Mouse (Mus musculus) heart, postnatal 14 days (tissue): ENCODE results near the gene Nek1. TPM values are rescaled to one million over a fixed set of nuclear protein-coding genes. Genes with fewer than 3 reads are reported as not detected.
"Not testable (repeated sequence)": the region's sequence is repeated elsewhere in the genome, so short reads cannot be mapped to it uniquely, and the experiment has no call there.

Experiments
- DNase-seq, 2 experiments: peaks; one replicate each; pipeline ENCODE4 v3.0.0; 2021 to 2022
- intact Hi-C: fragments of 180-260 bp; cut with DNase I; formaldehyde crosslinking; loops from one replicate; pipeline ENCODE4 v1.15.1; 2025
- total RNA-seq, 2 experiments: library from RNA; stranded (reverse); gene quantifications; 2 replicates each; pipeline ENCODE4 v1.2.3; 2021

The Nek1 gene
- total RNA-seq, 2 experiments from 2014 or later = 7.8 to 7.9 TPM

- intact Hi-C loops = loop anchor here (5.0 to 10.0 kb wide), 2 partner anchors 41 to 348 kb away; partner anchors contain the start of gene Mfap3l
- peak; percentile 97 for DNase-seq
Measured at GRCm38 (mm10) chr8:60982701-60983687, 10.0 kb upstream of the Nek1 start, which contains the start of gene Clcn3. Clcn3 (minus strand) TSS chr8:60983300.

GRCm38 (mm10) chr8:60983688-60984079, 9.3 kb upstream of the Nek1 start:
- intact Hi-C loops = loop anchor here (5.0 to 10.0 kb wide), 2 partner anchors 41 to 349 kb away; partner anchors contain the start of gene Mfap3l
- DNase-seq = peak; percentile 58

- DNase-seq = not testable (repeated sequence)
- intact Hi-C loops = loop anchor here (5.0 to 10.0 kb wide), 2 partner anchors 42 to 350 kb away; partner anchors contain the start of gene Mfap3l
Measured at GRCm38 (mm10) chr8:60984260-60985010, 8.6 kb upstream of the Nek1 start.

GRCm38 (mm10) chr8:60992561-60992909, 460 bp upstream of the Nek1 start:
- DNase-seq = no peak

GRCm38 (mm10) chr8:60993639-60993986, 618 bp downstream of the Nek1 start:
- intact Hi-C loops = loop anchor here (5.0 kb wide), 1 partner anchor 101 kb away; the partner anchor contains the start of gene Hpf1
- no peak for DNase-seq

More at GRCm38 (mm10) chr8:60992561-60992909, 460 bp upstream of the Nek1 start:
- intact Hi-C loops = loop anchor here (5.0 kb wide), 1 partner anchor 100 kb away; the partner anchor contains the start of gene Hpf1

GRCm38 (mm10) chr8:60996468-60996867, 3.5 kb downstream of the Nek1 start:
- intact Hi-C loops = no loop called here
- DNase-seq = no peak

- DNase-seq = peak; percentile 53 to 76
- intact Hi-C loops = loop anchor here (1.0 to 5.0 kb wide), 2 partner anchors 445 to 474 kb away; partner anchors contain the start of gene Cbr4
Measured at GRCm38 (mm10) chr8:61041951-61042350, 49.0 kb downstream of the Nek1 start.

- DNase-seq = no peak
- intact Hi-C loops = loop anchor here (5.0 kb wide), 1 partner anchor 443 kb away; the partner anchor contains the start of gene Cbr4
Measured at GRCm38 (mm10) chr8:61043874-61044273, 50.9 kb downstream of the Nek1 start.

GRCm38 (mm10) chr8:61046816-61047215, 53.8 kb downstream of the Nek1 start:
- intact Hi-C loops = no loop called here

GRCm38 (mm10) chr8:61053017-61053416, 60.0 kb downstream of the Nek1 start:
- intact Hi-C loops = no loop called here
- no peak for DNase-seq

More at GRCm38 (mm10) chr8:61046816-61047215, 53.8 kb downstream of the Nek1 start:
- no peak for DNase-seq

GRCm38 (mm10) chr8:61054313-61054712, 61.3 kb downstream of the Nek1 start:
- intact Hi-C loops = no loop called here
- no peak for DNase-seq

GRCm38 (mm10) chr8:61056997-61057396, 64.0 kb downstream of the Nek1 start:
- intact Hi-C loops = no loop called here

GRCm38 (mm10) chr8:61059143-61059542, 66.1 kb downstream of the Nek1 start:
- intact Hi-C loops = no loop called here
- no peak for DNase-seq

More at GRCm38 (mm10) chr8:61056997-61057396, 64.0 kb downstream of the Nek1 start:
- no peak for DNase-seq

- intact Hi-C loops = no loop called here
- no peak for DNase-seq
Measured at GRCm38 (mm10) chr8:61060412-61060811, 67.4 kb downstream of the Nek1 start.

- intact Hi-C loops = loop anchor here (10.0 kb wide), 1 partner anchor 410 kb away; the partner anchor contains the start of gene Cbr4
- no peak for DNase-seq
Measured at GRCm38 (mm10) chr8:61075059-61075458, 82.1 kb downstream of the Nek1 start.

- no peak for DNase-seq
- intact Hi-C loops = no loop called here
Measured at GRCm38 (mm10) chr8:61110496-61110895, 117.5 kb downstream of the Nek1 start.

GRCm38 (mm10) chr8:61111940-61112339, 118.9 kb downstream of the Nek1 start:
- intact Hi-C loops = no loop called here
- no peak for DNase-seq

GRCm38 (mm10) chr8:61121631-61122030, 128.6 kb downstream of the Nek1 start:
- intact Hi-C loops = no loop called here
- DNase-seq = no peak

- intact Hi-C loops = no loop called here
- DNase-seq = no peak
Measured at GRCm38 (mm10) chr8:61127299-61127861, 134.4 kb downstream of the Nek1 start.

- intact Hi-C loops = no loop called here
- DNase-seq = no peak
Measured at GRCm38 (mm10) chr8:61132561-61133134, 139.7 kb downstream of the Nek1 start.
